Mouse (Mus musculus) kidney, postnatal 25 days (tissue): ENCODE data around the gene Klhl6.
A peak's percentile ranks its signal among the peaks of the same experiment; 100 is the strongest.
"Not testable (repeated sequence)": the region's sequence is repeated elsewhere in the genome, so short reads cannot be mapped to it uniquely, and the experiment has no call there.

ENCODE experiments used
- DNase-seq, 2 experiments: peaks; one replicate each; pipeline ENCODE4 v3.0.0; 2021; ENCODE audit warnings: mixed read lengths in 2 of 2

Gene Klhl6

GRCm38 (mm10) chr16:19982537-19983257, at the start of gene Klhl6:
TSS of gene Klhl6 (minus strand) at chr16:19983037.
- DNase-seq = peak; percentile 73 to 79

DNA sequence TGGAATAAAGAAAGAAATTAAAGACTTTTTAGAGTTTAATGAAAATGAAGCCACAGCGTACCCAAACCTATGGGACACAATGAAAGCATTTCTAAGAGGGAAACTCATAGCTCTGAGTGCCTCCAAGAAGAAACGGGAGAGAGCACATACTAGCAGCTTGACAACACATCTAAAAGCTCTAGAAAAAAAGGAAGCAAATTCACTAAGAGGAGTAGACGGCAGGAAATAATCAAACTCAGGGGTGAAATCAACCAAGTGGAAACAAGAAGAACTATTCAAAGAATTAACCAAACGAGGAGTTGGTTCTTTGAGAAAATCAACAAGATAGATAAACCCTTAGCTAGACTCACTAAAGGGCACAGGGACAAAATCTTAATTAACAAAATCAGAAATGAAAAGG, 44.4 kb upstream of the Klhl6 start:
- not testable (repeated sequence) for DNase-seq

DNA sequence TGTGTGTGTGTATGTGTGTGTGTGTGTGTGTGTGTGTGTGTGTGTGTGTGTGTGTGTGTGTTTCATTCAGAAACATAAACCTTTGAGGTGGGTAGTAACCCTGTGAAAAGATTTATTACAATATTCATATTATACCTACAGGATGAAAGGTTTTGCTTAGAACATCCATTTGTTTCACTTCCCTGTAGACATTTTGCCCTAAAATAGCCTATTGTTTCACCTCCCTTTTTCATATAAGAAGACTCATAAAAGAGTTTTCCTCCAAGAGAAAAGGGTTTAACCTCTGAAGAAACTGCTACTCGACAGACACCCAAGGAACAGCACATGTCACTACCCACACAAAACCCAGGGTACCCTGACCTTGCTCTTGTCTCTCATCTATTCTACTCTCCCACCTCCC, 40.0 kb upstream of the Klhl6 start:
- DNase-seq = no peak

- DNase-seq = no peak
These were observed 39.0 kb upstream of the Klhl6 start for GRCm38 (mm10) chr16:20021848-20022247.

DNA sequence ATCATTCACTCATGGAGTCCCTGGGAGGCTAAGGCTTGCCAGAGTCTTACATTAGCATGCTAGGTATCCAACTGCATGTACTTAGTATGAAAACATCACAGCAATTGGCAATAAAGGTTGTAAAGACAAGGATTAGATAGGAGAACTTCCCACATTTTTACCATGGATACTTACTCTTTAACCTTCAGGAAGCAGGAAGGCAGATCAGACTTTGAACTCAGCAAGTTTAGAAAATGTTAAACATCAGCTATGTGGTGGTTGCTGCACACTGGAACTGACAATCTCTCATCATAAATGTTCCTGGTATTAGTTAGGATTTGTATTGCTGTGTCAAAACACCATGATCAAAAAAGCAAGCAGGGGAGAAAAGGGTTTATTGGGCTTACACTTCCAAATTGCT, 29.8 kb upstream of the Klhl6 start:
- DNase-seq = no peak

- DNase-seq = no peak
These were observed 23.2 kb upstream of the Klhl6 start for GRCm38 (mm10) chr16:20006066-20006465.

DNA sequence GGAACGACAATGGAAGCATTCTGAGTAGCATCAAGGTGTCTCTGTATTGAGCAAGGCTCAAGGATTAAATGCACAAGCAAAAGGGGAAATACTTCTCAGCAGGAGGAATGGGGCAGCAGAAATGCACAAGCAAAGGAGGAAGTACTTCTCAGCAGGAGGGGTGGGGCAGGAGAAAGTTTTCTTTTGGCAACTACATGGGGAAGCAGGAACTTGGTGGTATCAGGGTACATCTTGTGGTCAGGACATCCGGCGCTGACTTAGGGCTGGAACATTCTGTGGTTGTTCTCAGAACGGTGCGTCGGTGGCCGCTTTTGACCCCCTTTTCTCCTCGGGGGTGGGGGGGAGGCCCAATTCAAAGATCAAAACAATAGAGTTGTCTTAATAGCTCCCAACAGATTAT, 17.4 kb upstream of the Klhl6 start:
- DNase-seq = not testable (repeated sequence)

DNA sequence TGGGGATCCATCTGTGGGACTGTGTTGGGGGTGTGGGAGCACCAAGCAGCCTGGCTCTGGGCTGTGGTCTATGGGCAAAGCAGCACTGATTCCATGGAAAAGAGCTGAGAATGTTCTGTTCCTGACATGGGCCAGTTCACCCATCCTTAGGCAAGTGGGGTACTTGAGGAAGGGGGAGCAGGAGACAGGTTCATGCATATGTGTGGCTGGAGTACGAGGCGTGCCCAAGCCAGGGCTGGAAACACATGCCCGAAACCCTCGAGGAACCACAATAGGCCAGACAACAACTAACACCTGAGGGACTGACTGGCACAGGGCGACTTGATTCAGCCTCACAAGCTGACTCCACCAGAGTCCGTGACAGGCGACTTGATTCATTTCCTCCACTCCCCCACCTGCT, 14.8 kb upstream of the Klhl6 start:
- no peak for DNase-seq

GRCm38 (mm10) chr16:19996913-19997312, 14.1 kb upstream of the Klhl6 start:
- not testable (repeated sequence) for DNase-seq

DNA sequence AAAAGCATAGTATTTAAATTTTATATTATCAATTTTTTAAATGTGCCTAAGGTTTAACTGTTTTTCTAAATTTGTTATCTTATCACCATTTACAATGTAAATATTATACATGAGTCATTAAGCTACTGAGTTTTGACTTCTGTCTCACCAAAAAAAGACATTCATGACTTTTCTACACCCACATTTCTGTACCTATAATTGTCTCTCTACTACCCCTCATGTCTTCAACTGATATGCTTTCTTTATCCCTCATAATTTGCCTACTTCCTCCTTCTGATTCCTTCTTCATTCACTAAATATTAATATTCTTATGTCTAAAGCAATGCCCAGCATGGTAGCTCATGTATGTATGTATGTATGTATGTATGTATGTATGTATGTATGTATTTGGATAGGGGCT, 13.0 kb upstream of the Klhl6 start:
- DNase-seq = no peak

DNA sequence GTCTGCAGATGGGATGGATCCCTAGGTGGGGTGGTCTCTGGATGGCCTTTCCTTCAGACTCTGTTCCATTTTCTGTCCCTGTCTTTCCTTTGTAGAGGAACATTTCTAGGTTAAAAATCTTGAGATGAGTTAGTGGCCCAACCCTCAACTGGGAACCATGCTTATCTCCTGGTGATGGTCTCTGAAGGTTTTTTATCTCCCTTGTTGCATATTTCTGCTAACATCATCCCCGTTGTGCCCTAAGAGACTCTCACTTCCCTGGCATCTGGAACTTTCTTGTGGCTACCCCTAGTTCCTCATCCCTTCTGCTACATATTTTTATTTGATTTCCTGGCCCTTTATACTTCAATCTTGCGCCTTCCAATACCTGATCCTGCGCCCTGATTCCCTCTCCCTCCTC, 10.4 kb upstream of the Klhl6 start:
- DNase-seq = no peak

- DNase-seq = no peak
These were observed 7.7 kb upstream of the Klhl6 start for GRCm38 (mm10) chr16:19990536-19990935.

DNA sequence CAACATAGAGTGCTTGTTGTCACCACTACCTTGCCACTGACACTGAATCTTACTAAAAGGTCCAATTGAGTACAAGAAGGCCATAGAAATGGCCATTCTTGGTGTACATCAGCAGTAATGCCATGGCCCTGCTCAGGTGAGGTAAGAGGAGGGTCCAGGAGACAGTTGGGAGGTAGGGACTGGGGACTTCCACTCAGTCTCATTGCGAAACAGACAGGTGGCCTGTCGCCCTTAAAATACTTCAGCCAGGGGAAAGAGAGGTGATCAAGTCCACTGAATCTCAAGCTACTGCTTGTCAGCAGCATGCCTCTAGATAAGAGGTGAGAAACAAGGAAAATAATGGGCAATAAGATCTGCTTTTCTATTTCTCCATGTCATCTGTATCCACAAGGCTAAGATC, 4.8 kb upstream of the Klhl6 start:
- no peak for DNase-seq

- no peak for DNase-seq
These were observed 2.2 kb upstream of the Klhl6 start for GRCm38 (mm10) chr16:19984884-19985643.

DNA sequence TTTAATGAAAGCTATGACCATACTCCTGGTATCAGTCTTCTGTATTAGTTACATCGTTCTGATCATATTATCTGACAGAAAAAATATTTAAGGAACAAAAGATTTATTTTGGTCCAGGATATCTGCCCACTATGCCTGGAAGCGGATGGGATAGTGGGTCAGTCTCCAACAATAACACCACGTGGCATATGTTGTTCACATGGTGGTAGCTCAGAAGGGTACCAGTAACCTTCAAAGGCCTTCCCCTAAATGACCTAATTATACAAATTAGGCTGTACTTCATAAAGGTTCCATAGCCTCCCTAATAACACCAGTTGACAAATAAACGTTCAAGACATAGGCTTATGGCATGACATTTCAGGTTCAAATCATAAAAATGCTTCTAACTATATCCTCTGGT, 722 bp upstream of the Klhl6 start:
- no peak for DNase-seq

- DNase-seq = no peak
These were observed 1.2 kb downstream of the Klhl6 start for GRCm38 (mm10) chr16:19981684-19982083.

DNA sequence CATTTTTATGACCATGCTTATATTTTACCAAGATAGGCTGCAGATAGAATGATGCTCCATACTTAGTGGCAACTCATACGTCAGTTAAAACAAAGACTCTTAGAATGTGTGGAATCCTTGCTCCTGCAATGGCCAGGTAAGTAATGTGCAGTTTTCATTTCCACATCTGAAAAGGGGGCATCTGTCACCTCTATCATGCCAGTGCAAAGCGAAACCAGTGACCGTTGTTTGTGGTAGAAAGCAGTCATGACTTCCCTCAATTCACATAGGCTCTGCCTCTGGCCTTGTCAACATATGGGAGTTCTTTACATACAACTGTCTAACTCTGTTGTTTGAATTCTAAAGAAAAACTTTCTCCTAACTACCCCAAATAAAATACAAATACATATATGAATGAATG, 1.8 kb downstream of the Klhl6 start:
- no peak for DNase-seq

DNA sequence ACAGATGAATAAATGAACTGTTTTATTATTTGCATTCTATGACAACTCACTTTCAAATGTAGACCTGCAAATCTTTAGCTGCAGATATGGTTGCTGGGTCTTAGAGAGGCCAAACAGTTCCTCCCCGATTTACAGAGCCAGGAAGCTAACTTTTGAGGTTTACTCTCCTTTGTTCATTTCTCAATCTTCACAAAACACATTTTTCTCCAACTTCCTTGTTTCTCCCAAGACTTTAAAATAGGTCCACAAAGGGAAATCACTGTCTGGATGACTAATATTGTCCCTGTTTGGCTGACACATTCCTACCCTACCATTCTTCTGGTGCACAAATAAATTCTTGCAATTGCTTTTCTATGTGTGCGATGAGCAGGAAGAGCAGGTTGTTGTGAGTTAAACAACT, 3.1 kb downstream of the Klhl6 start:
- no peak for DNase-seq

DNA sequence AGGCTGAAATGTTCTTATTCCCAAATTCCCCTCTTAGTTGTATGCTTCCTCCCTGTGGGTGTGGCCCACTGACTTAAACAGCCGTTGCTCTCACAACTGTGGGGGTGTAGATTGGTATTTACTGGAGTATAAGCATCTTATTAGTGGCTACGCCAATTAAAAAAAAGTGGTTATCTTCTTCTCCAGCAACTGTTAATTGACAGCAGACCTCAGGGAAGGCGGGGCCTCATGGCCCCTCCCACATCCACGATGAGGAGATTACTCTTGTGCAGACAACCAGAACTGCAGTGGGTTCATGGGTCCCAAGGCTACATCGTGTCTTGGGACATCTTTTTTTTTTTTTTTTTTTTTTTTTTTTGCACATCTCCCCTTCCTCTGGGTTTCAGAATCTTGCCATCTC, 5.6 kb downstream of the Klhl6 start:
- no peak for DNase-seq

DNA sequence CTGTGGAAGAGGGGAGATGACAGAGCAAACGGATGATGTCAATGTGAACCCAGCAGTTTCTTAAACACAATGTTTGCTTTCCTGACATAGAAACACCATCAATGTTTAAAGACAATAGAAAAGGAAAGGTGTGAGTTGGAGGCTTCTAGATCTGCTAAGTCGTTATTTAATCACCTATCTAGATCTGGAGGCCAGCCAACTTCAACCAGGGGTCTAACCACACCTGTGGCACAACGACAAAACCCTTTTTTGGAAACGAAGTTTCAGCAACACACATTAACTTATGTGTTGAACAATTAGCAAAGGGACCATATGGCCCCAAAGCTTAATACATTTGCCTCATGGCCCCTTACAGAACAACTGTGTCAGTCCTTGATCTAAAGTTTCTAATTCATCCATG, 6.0 kb downstream of the Klhl6 start:
- DNase-seq = no peak

- DNase-seq = no peak
These were observed 7.4 kb downstream of the Klhl6 start for GRCm38 (mm10) chr16:19975432-19975831.

GRCm38 (mm10) chr16:19973480-19973879, 9.4 kb downstream of the Klhl6 start:
- no peak for DNase-seq

- no peak for DNase-seq
These were observed 10.0 kb downstream of the Klhl6 start for GRCm38 (mm10) chr16:19972736-19973350.

DNA sequence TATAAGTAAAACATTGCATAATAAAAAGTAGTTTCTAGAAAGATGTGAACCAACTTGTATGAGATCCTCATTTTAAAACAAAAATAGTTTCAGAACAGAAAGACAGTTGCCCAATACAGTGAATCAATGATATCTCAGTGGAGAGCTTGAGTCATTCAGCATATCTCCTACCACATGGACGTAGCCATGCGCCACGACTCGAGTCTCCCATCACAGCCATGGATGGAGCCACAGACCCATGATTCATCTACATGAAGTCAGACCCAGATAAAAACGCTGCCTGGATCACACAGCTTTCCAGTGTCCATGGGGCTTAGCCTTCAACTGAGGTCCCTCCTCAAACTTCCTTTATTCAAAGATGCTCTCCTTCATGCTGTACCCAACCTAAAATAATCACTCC, 13.3 kb downstream of the Klhl6 start:
- no peak for DNase-seq
